Mouse (Mus musculus) splenic B cell, adult 2 months (primary cell): ENCODE measurements around the gene Ucp2.

Experiments used
- DNase-seq: peaks from one replicate; pipeline ENCODE4 v3.0.0-alpha.2; 2011; ENCODE audit warnings: low read depth, low spot score
- H3K27me3 ChIP-seq: 2 replicates; pipeline ENCODE4 v1.6.1; 2012; ENCODE audit warnings: mild to moderate bottlenecking, low read length, moderate library complexity, mixed read lengths; ENCODE audit not compliant: control insufficient read depth, poor library complexity, insufficient read depth, severe bottlenecking
- H3K36me3 ChIP-seq: 2 replicates; pipeline ENCODE4 v1.6.1; 2012; ENCODE audit warnings: mild to moderate bottlenecking, low read length, moderate library complexity, mixed read lengths; ENCODE audit not compliant: control insufficient read depth, poor library complexity, insufficient read depth, severe bottlenecking

The Ucp2 gene

DNA sequence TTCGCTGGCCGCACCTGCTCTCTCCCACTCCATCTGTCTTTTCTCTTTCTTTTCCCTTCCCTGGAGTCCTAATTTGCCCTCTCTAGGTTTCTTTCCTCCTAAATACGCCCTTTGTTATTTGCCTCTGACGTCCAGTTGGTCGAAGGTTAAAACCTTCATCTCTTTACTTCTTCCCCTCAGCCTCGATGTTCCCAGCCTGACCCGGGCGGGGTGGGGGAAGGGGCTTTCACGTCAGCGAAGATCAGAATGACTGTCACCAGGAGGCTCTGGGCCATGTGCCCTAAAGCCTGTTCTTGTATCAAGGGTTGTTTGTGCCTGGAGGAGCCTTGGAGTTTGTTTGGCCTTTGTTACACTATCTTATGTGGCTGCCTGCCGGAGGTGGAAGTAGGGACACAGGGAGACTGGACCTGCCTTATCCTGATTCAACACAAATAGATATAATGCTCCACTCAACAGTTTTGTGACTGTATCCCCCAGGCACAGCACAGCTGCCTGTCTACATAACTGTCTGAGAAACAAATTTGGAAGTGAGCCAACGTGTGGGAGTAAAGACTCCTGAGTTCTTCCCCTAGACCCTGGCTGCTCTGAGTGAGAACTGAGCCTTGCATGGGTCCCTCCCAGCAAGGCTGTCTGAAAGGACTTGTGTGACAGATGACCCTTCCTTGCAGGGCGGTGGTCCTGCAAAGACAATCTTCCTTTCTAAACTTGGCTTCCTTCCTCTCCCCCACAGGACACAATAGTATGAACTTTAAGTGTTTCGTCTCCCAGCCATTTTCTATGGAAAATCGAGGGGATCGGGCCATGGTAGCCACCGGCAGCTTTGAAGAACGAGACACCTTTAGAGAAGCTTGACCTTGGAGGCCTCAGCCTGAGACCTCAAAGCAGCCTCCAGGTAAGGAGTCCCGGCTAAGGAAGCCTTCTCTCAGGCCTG, 612 bp downstream of the Ucp2 start:
- H3K36me3 ChIP-seq = peaks cover 19% of the 10 kb centered on the region
- H3K27me3 ChIP-seq = no peaks in the 10 kb centered on the region
- peak; percentile 69 for DNase-seq

DNA sequence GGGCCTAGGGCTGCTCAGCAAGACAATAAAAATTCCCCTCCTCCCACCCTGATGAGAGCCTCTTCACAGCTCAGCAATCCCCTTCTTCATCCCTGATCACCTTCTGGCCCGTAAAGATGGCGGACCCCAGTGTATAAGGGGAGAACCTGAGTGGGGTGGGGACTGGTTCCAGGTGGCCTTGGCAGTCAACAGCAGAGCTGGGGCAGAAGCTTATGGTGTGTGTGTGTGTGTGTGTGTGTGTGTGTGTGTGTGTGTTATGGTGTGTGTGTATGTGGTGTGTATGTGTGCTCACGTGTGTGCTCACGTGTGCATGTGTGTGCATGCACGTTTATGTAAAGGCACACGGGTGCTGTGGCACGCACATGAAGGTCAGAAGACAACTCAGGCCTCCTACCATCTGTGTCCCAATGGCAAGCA, 1.3 kb downstream of the Ucp2 start:
- DNase-seq = peak; percentile 76
- Histone ChIP-seq H3K36me3 (peaks cover 24% of the 10 kb centered on the region), H3K27me3 (no peaks in the 10 kb centered on the region)

DNA sequence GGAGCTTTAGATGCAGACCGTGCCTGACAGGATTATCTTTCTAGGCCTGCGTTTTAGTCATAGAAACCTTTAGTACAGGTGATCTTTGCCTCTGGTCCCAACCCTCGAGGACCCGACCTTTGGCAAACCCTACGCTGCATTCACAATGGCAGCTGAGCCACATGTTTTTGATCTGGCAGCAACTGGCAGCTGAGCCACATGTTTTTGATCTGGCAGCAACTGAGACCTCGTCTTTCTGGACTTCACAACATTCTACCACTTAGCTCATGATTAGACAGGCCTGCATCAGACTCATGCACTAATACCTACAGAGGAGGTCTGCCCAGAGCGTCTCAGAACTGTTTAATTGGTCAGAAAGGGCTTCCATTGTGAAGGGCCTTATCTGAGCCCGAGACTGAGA, 1.9 kb downstream of the Ucp2 start:
- DNase-seq = no peak
- H3K27me3 ChIP-seq = no peaks in the 10 kb centered on the region
- H3K36me3 ChIP-seq = peaks cover 31% of the 10 kb centered on the region

DNA sequence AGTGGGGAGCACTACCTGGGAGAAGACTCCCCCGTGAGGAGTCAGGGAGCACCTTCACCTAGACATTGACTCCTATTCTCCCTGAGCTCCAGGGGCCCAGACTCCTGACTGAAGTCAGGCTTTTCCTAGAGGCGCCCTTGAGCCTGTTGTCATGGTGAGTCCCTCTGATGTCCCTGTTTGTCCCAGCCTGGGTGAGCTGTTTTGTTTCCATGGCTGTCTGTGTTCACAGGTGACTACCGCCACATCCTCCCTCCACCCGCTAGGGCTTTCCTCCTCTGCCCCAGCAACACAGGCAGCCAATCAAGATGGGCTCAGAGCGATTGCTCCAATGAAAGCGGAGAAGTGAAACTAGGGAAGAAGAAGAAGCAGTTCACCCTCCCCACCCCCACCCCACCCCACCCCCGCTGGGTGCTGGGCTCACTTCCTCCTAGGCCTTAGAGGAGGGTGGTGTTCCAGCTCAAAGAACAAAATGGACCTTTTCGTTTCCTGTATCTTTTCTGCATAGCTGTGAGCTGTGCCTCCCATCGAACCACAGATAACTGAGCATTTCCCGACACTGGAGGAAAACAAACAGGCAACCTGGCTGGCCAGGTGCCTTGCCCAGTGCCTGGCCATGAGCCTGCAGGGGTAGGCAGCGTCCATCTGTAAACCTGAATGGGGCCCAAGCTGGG, 2.6 kb downstream of the Ucp2 start:
- no peaks in the 10 kb centered on the region for H3K27me3 ChIP-seq
- peaks cover 34% of the 10 kb centered on the region for H3K36me3 ChIP-seq
- DNase-seq = peak; percentile 96

DNA sequence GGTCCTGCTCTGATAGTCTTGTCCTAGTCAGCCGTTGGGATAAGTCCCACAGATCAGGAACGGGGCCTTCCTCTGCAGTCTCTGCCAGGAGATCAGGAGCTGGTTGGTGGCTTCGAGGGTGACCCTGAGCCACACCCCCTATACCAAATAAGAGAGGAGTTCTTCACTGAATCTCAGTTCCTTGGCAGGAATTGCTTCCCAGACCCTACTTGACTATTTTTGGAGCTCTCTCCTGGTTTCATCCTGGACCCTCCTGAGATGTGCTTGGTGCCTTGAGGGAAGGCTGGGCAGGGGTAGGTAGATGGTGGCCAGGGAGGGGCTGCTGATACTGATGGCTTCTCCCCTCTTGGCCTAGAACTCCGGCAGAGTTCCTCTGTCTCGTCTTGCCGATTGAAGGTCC, 3.2 kb downstream of the Ucp2 start:
- Histone ChIP-seq H3K36me3 (peaks cover 34% of the 10 kb centered on the region), H3K27me3 (no peaks in the 10 kb centered on the region)
- DNase-seq = no peak

DNA sequence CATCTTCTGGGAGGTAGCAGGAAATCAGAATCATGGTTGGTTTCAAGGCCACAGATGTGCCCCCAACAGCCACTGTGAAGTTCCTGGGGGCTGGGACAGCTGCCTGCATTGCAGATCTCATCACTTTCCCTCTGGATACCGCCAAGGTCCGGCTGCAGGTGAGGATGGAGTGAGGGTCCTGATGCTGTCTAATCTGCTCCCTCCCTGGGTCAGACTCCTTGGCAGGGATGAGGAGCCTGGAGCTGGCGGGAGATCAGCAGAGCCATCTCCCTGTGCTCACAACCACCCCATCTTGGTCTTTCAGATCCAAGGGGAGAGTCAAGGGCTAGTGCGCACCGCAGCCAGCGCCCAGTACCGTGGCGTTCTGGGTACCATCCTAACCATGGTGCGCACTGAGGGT, 3.7 kb downstream of the Ucp2 start:
- peak; percentile 15 for DNase-seq
- Histone ChIP-seq H3K36me3 (peaks cover 34% of the 10 kb centered on the region), H3K27me3 (no peaks in the 10 kb centered on the region)

DNA sequence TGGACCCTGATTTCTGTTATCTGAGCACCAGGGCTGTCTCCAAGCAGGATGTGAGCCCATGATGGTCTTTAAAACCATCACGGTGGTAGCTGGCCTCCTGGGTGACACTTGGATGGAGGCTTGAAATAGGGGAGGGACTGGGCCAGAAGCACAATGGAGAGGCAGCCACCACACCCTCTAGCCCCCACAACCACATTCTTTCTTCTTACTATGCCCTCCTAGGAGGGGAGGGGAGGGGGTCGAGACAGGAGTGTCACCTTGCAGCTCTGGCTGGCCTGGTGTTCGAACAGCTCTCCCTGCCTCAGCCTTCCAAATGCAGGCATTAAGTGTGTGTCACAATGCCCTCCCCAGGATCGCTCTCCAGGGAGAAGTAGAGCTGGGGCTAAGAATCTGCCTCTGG, 4.3 kb downstream of the Ucp2 start:
- H3K36me3 ChIP-seq = peaks cover 34% of the 10 kb centered on the region
- no peak for DNase-seq
- no peaks in the 10 kb centered on the region for H3K27me3 ChIP-seq

DNA sequence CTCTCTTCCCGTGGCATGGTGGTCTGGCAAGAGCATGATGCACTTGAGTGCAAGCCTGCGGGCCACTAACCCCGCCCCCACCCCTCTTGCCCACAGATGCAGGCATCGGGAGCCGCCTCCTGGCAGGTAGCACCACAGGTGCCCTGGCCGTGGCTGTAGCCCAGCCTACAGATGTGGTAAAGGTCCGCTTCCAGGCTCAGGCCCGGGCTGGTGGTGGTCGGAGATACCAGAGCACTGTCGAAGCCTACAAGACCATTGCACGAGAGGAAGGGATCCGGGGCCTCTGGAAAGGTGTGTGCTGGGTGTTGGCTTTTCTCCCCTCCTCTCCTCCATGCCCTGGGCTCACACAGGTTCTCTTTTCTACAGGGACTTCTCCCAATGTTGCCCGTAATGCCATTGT, 4.8 kb downstream of the Ucp2 start:
- no peak for DNase-seq
- Histone ChIP-seq H3K36me3 (peaks cover 34% of the 10 kb centered on the region), H3K27me3 (no peaks in the 10 kb centered on the region)

DNA sequence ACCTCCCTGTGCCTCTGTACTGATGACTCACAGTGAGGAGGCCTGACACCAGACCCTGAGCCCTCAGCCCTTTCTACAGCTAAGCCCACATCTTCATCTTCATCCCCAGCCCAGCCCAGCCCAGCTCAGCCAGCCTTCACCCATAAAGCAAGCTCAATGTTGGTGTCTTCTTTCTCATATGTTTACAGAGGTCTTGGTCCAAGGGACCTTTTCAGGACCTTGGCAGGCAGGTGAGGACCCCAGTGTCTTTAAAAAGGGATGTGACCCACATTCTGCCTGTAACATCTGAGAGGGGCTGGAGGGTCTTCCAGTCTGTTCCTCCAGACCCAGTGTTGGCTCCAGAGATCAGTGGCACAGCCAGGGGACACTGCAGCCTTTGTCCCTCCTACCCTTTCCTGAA, 6.3 kb downstream of the Ucp2 start:
- Histone ChIP-seq H3K36me3 (peaks cover 34% of the 10 kb centered on the region), H3K27me3 (no peaks in the 10 kb centered on the region)
- no peak for DNase-seq

DNA sequence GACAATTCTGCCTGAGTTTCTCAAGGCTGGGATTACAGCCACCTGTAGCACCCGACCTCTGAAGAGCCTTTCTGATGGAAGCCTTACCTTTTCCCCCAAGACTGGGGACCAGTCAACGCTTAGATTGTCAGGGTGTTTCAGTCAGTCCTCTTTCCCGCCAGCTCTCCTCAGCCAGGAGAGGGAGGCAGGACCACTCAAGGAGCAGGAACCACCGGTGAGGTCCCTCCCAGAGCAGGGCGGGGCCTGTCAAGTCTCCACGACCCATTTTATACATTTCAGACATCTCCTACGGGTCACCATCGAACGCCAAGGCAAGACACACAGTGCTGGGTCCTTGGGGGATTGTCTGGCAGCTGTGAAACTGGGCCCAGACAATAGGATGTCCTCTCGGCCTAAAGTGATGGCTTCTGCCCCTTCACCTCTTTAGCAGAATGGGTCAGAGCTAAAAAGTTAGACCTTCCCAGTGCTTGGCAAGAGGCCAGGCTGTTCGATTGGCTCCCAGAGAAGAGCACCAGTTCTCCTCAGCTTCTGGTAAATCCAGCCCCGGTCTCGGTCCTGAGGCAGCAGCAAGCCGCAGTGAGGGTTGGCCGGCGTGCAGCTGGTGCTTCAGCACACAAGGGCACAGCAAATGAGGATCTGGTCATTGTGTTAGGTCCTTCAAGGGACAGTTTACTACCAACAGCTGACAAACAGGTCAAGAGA, 7.3 kb downstream of the Ucp2 start:
- Histone ChIP-seq H3K36me3 (peaks cover 28% of the 10 kb centered on the region), H3K27me3 (no peaks in the 10 kb centered on the region)
- DNase-seq = peak; percentile 28

DNA sequence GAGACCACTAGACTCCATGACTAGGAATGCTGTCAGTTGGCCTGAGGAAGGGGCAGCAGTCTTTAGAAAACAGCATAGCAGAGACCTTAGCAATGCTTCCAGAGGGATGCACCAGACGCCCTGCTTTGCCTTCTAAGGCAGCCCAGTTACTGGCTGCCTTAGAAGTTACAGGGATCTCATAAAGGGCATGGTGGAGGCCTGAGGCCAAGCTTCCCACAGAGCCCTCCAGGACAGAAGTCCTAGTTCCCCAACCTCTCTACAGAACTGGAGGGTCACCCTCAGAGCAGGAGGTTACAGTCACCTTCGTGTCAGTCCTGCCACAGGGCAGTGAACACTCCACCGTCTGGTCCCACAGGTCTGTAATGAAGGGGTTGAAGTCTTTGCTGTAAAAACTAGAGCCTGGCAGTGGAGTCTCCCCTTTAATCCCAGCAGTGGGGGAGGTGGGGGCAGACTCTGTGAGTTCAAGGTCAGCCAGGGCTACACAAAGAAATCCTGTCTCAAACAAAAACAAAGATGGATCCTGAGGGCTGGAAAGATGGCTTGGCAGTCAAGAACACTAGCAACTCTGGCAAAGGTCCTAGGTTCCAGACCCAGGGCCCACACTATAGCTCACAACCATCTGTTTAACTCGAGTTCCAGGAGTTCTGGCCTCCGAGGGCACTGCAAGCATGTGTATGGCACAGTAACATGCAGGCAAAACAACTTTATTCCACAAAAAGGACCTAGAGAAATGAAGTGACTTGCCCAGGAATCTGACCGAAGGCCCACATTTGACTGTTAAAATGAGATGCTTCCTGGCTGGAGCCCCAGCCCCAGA, 8.1 kb downstream of the Ucp2 start:
- H3K36me3 ChIP-seq = peaks cover 27% of the 10 kb centered on the region
- H3K27me3 ChIP-seq = no peaks in the 10 kb centered on the region
- peak; percentile 31 for DNase-seq

DNA sequence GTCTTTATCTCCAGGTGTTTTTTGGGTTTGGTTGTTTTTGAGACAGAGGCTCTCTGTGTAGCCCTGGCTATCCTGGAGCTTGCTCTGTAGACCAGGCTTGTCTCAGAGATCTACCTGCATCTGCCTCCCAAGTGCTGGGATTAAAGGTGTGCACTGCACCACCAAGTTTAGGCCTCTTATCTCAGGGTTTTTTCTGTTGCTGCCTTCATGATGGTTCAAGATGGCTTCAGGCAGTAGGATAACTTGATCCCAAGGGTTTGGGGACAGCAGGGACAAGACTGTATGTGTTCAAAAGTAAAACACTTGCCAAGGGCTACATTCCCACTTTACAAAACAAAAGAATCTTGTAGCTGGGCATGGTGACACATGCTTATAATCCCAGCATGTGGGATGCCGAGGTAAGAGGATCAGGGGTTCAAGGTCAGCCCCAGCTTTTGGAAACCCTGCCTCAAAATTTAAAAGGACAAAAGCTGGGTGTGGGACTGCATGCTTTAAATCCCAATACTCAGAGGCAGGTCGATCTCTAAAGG, 8.8 kb downstream of the Ucp2 start:
- peak; percentile 20 for DNase-seq
- peaks cover 22% of the 10 kb centered on the region for H3K36me3 ChIP-seq

DNA sequence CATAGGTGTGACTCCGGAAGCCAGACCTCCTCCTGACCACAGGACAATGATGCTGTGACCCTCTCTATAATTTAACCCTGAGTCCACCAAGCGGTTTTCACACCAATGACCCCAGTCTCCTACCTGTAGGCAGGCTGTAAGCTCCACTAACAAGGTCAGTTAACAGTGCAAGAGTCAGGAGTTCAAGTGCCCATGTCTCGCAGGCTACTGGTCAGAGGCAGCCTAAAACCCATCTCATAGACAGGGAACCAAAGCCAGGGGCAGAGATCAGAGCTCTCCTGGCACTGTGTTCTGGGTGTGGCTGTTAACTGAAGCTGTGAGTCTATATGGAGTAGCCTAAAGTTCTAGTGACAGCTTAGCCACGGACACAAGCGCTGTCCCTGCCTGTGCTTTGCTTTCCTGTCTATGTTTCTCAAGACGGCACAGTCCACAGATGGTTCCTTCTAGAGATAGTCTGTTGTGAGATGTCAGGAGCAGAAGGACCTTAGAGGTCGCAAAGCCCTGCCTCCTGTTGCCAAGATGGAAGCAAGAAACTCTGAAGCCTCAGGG, 9.3 kb downstream of the Ucp2 start:
- Histone ChIP-seq H3K36me3 (peaks cover 22% of the 10 kb centered on the region), H3K27me3 (no peaks in the 10 kb centered on the region)
- DNase-seq = peak; percentile 41

More for the DNA sequence above, 8.8 kb downstream of the Ucp2 start:
- H3K27me3 ChIP-seq = no peaks in the 10 kb centered on the region

DNA sequence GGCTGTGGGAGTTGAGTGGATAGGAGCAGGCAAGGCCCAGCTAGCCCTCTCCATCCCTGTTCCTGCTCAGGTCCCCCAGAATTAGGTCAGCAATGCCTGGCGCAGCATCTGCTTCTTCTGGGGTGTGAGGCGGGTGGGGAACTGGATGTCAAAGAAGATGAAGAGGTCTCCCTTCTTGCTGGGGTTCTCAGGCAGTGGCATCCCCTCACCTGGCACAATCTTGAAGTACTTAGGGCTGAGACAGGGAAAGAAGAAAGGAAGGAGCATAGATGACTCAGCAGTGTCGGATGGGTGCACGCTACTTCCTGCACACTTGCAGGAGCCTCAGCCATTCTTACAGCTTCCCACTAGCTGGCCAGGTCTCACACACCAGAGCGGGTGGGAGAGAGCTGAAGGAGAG, 9.9 kb downstream of the Ucp2 start:
- DNase-seq = peak; percentile 51
- no peaks in the 10 kb centered on the region for H3K27me3 ChIP-seq
- H3K36me3 ChIP-seq = peaks cover 19% of the 10 kb centered on the region
